Mouse (Mus musculus): ENCODE measurements around the gene Dlgap1. TPM values are rescaled to one million over a fixed set of nuclear protein-coding genes. Genes with fewer than 3 reads are reported as not detected.
"Not testable (repeated sequence)": the region's sequence is repeated elsewhere in the genome, so short reads cannot be mapped to it uniquely, and the experiment has no call there.

Gene Dlgap1
- total RNA-seq, 2 experiments from 2014 or later = not detected

GRCm38 (mm10) chr17:70794291-70794690 is 825.4 kb downstream of the Dlgap1 start:
- ATAC-seq (ENCODE audit: poor library complexity, severe bottlenecking) = no peak

GRCm38 (mm10) chr17:70794722-70795121 is 825.8 kb downstream of the Dlgap1 start:
- ATAC-seq (ENCODE audit: poor library complexity, severe bottlenecking) = no peak

- no peak for ATAC-seq (ENCODE audit: poor library complexity, severe bottlenecking)
Measured at GRCm38 (mm10) chr17:70795196-70795595, 826.3 kb downstream of the Dlgap1 start.

DNA sequence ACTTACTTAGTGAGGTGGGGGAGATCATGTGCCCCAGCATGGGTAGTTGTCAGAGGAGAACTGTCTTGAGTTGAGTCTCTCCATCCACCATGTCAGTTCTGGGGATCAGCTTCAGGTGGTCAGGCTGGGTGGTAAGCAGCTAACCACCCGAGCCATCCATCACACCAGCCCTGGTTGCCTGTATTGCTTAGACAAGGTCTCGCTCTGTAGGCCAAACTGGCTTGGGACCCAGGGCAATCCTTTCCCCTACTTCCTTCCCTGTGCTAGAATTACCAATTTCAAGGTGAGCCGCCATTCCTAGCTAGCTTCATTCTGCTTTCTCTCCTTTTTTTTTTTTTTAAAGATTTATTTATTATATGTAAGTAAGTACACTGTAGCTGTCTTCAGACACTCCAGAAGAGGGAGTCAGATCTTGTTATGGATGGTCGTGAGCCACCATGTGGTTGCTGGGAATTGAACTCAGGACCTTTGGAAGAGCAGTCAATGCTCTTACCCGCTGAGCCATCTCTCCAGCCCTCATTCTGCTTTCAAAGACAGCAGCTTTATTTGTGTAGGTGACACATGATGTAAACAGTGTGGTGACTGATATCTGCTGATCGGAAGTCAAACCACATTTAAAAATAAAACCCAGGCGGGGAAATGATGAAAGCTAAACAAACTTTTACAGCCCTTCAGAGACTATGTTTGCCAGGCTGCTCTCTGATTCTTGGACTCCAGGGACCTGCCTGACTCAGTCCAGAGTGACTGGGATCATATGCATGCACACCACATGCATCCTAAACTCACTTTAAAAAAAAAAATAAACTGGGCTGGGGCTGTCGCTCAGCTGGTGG is 828.3 kb downstream of the Dlgap1 start:
- ATAC-seq (ENCODE audit: poor library complexity, severe bottlenecking) = no peak

- ATAC-seq (ENCODE audit: poor library complexity, severe bottlenecking) = no peak
Measured at GRCm38 (mm10) chr17:70797773-70798045, 828.8 kb downstream of the Dlgap1 start.

- no peak for ATAC-seq (ENCODE audit: poor library complexity, severe bottlenecking)
Measured at GRCm38 (mm10) chr17:70799266-70799665, 830.4 kb downstream of the Dlgap1 start.

- ATAC-seq (ENCODE audit: poor library complexity, severe bottlenecking) = no peak
Measured at GRCm38 (mm10) chr17:70802022-70802421, 833.1 kb downstream of the Dlgap1 start.

DNA sequence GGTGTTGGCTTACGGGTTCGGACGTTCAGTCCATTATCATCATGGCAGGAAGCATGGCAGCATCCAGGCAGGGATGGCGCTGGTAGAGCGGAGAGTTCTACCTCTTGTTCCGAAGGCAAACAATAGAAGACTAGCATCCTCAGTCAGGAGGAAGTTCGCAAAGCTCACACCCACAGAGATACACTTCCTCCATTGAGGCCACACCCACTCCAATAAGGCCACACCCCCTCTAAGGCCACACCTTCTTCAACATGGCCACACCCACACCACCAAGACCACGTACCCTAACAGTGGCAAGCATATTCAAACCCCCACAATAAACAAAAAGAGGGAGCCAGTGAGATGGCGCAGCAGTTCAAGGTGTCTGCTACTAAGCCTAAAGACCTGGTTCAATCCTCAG is 837.0 kb downstream of the Dlgap1 start:
- ATAC-seq (ENCODE audit: poor library complexity, severe bottlenecking) = no peak

GRCm38 (mm10) chr17:70806600-70806999 is 837.7 kb downstream of the Dlgap1 start:
- no peak for ATAC-seq (ENCODE audit: poor library complexity, severe bottlenecking)

DNA sequence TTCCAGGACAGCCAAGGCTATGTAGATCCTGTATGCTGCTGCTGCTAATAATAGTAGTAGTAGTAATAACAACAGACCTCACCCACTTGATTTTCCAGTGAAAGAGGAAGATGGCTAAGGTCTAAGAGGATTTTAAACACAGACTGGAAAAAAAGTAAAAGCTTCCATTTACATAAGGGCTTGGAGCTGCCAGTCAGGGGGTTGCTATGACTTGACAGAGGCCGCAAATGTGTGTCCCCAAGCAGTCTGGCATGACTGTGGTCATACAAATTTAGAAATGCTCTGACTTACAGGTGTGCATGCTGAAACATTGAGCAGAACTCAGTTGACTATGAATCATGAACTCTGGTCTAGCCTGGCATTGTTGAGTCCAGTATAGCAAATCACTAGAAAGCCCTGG is 839.0 kb downstream of the Dlgap1 start:
- ATAC-seq (ENCODE audit: poor library complexity, severe bottlenecking) = no peak

- no peak for ATAC-seq (ENCODE audit: poor library complexity, severe bottlenecking)
Measured at GRCm38 (mm10) chr17:70808837-70809236, 840.0 kb downstream of the Dlgap1 start.

GRCm38 (mm10) chr17:70809776-70810175 is 840.9 kb downstream of the Dlgap1 start:
- ATAC-seq (ENCODE audit: poor library complexity, severe bottlenecking) = no peak

DNA sequence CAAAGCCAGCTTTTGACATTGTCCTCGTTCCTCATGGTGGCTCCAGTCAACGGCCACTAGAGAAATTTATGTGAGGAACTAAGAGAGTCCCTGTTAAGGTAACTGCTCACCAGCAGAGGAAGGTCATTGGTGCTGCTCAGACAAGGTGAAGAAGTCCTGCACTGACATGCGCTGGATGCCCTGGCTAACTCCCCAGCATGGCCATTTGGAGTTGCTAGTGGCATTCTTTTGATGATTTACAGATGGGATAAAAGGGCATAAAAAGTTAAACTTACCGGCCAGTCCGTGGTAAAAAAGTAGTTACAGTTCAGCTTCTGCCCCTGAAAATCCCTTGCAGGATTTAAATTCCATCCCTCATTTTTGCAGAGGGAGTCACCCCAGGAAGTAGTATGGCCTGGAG is 841.9 kb downstream of the Dlgap1 start:
- no peak for ATAC-seq (ENCODE audit: poor library complexity, severe bottlenecking)

DNA sequence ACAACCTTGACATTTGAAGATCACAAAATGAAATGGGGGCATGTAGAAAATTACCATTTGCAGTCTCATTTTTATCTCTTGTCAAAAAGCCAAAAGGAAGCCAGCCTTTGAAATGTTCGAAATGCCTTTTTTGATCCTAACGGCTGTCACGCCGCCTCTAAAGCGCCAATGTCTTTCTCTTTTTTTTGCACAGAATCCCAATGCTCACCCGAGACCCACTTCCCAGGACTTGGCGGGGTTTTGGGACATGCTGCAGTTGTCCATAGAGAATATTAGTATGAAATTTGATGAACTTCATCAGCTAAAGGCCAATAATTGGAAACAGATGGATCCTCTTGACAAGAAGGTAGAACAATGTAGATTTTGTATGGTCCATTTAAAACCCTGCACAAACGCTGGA is 846.1 kb downstream of the Dlgap1 start:
- ATAC-seq (ENCODE audit: poor library complexity, severe bottlenecking) = no peak

- ATAC-seq (ENCODE audit: poor library complexity, severe bottlenecking) = peak; percentile 52
Measured at GRCm38 (mm10) chr17:70817862-70818451, 849.1 kb downstream of the Dlgap1 start.

GRCm38 (mm10) chr17:70823083-70823482 is 854.2 kb downstream of the Dlgap1 start:
- ATAC-seq (ENCODE audit: poor library complexity, severe bottlenecking) = no peak

- no peak for ATAC-seq (ENCODE audit: poor library complexity, severe bottlenecking)
Measured at GRCm38 (mm10) chr17:70826227-70826626, 857.4 kb downstream of the Dlgap1 start.

GRCm38 (mm10) chr17:70827463-70828179 is 858.7 kb downstream of the Dlgap1 start:
- ATAC-seq (ENCODE audit: poor library complexity, severe bottlenecking) = not testable (repeated sequence)

DNA sequence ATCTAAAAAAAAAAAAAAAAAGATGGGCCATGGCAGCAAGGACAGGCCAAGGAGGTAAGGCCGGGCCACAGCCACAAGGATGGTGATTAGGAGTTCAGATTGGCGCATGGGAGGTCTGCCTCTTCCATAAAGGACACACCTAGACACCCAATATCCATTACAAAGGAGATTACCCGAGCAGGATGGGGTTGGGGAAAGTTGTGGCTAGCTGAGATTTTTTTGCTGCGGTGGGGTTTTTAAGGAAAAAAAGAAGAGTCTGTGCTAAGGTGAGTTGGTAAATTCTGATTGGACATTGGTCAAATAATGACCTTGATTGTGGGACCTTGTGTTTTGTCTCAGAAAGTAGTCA is 859.3 kb downstream of the Dlgap1 start:
- no peak for ATAC-seq (ENCODE audit: poor library complexity, severe bottlenecking)

DNA sequence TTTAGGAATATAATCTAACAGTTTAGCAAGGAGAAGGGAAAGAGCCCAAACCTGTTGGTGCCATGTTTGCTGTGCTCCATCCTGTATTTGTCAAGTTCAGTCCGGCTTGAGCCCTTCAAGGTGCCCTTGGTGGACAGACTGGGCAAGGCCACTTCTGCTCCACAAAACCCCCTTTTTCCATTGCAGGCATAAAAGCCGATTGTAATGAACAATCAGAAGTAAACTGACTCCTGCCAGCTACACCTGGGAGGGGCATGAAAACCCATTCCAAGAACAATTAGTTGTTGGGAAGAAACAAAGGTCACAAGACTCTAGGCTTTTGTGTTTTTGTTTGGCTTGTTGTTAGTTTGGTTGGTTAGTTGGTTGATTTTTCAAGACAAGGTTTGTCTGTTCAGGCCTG is 859.7 kb downstream of the Dlgap1 start:
- ATAC-seq (ENCODE audit: poor library complexity, severe bottlenecking) = no peak

DNA sequence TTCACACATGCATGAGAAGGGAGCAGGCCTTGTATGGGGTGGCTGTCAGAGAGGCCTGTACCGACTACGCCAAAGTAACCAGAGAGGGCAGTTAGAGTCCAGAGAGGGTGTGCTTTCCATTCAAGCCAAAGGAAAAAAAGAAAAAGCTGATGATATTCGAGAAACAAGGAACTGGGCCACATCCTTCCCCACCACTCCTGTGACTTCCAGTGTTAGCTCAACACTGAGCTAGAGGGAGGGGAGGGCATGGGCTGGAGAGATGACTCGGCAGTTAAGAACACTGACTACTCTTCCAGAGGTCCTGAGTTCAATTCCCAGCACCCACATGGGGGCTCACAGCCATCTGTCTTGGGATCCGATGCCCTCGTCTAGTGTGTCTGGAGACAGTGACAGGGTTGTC is 860.3 kb downstream of the Dlgap1 start:
- no peak for ATAC-seq (ENCODE audit: poor library complexity, severe bottlenecking)
